Mouse (Mus musculus) lung, adult 18-20 months (tissue): Measurements from ENCODE around the gene Spg21.
A peak's percentile ranks its signal among the peaks of the same experiment; 100 is the strongest.

ENCODE experiments used
- DNase-seq, 2 experiments: peaks; one replicate each; pipeline ENCODE4 v3.0.0; 2022; ENCODE audit warnings: mixed read lengths in 2 of 2

Spg21 gene

GRCm38 (mm10) chr9:65480071-65480470, 19.3 kb downstream of the Spg21 start:
- no peak for DNase-seq

- DNase-seq, result no peak
Observed at GRCm38 (mm10) chr9:65491476-65491875, 30.7 kb downstream of the Spg21 start.

GRCm38 (mm10) chr9:65492351-65492750, 31.6 kb downstream of the Spg21 start:
- no peak for DNase-seq

GRCm38 (mm10) chr9:65492851-65493250, 32.1 kb downstream of the Spg21 start:
- no peak for DNase-seq

- no peak for DNase-seq
Observed at GRCm38 (mm10) chr9:65502146-65502545, 41.4 kb downstream of the Spg21 start.

- DNase-seq, result no peak
Observed at GRCm38 (mm10) chr9:65502721-65503505, 42.2 kb downstream of the Spg21 start.

GRCm38 (mm10) chr9:65508449-65508848, 47.7 kb downstream of the Spg21 start:
- no peak for DNase-seq

GRCm38 (mm10) chr9:65512520-65512919, 51.8 kb downstream of the Spg21 start:
- DNase-seq, result no peak

GRCm38 (mm10) chr9:65514431-65514830, 53.7 kb downstream of the Spg21 start:
- no peak for DNase-seq

GRCm38 (mm10) chr9:65514851-65515261, 54.1 kb downstream of the Spg21 start:
- no peak for DNase-seq

- no peak for DNase-seq
Observed at GRCm38 (mm10) chr9:65519807-65520504, 59.2 kb downstream of the Spg21 start, which contains the start of gene Ankdd1a. Gene Ankdd1a (minus strand): TSS chr9:65520193.

GRCm38 (mm10) chr9:65520505-65520876, 59.7 kb downstream of the Spg21 start:
- DNase-seq, result no peak

GRCm38 (mm10) chr9:65523611-65524364, 63.0 kb downstream of the Spg21 start:
- peak; percentile 83 for DNase-seq

GRCm38 (mm10) chr9:65525445-65526195, 64.9 kb downstream of the Spg21 start:
- no peak for DNase-seq

GRCm38 (mm10) chr9:65528417-65529038, 67.8 kb downstream of the Spg21 start:
- no peak for DNase-seq

- no peak for DNase-seq
Observed at GRCm38 (mm10) chr9:65529659-65530058, 68.9 kb downstream of the Spg21 start.

- DNase-seq, result no peak
Observed at GRCm38 (mm10) chr9:65531283-65531682, 70.5 kb downstream of the Spg21 start.

- DNase-seq, result no peak
Observed at GRCm38 (mm10) chr9:65532986-65533385, 72.2 kb downstream of the Spg21 start.

GRCm38 (mm10) chr9:65534111-65534510, 73.4 kb downstream of the Spg21 start:
- DNase-seq, result no peak

GRCm38 (mm10) chr9:65535191-65535722, 74.5 kb downstream of the Spg21 start:
- peak; percentile 50 to 66 for DNase-seq

- DNase-seq, result no peak
Observed at GRCm38 (mm10) chr9:65535789-65536469, 75.2 kb downstream of the Spg21 start.
